ENCODE assay signal across 8 mouse cellular contexts in the genomic region with DNA sequence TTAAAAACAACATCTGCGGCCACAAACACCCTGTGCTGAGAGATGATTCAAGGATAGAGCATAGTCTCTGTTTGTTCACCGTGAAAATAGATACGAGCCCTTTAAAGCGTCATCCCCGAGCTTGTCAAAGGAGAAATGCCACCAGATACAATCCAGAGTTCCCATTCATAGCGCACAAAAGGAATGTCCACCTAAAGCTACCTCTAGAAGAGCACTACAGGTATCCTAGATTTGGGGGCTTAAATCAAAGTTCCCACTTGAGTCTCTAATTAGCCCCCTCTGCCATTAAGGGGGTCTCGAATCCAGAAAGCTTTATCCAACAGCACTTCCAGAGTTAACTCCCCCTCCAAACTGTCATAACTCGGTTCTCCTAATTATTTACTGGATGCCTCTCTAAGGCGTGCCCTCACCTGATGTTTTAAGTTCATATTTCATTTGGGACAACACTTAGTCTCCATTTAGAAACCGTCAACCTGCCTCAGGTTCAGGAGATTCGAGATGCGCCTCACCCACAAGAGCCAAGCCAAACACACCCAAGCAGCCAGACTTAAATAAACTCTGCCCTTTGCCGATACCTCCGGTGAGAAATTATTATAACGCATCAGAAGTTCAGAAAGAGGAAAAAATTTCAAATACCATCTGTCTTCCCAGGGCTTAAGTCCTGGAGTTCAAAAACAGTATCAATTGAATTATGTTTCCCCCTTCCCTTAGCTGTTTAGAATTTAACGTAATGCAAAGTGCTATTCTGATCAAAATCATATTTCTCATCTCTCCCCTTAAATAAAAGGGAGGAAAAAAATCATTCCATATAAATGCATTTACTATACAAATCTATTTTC.
A peak's percentile ranks its signal among the peaks of the same experiment; 100 is the strongest.
DNase-seq lines count a peak whose midpoint lies in the region; ATAC-seq and TF ChIP-seq lines count a peak whose summit lies in the region.

No protein-coding gene starts in this region.

- WGBS in lung, postnatal 0 days, result 41% methylated on average over 16 of the region's 16 CpGs
- 64% methylated on average over 16 of the region's 16 CpGs for WGBS in limb, embryonic 10.5 days
- 39% methylated on average over 16 of the region's 16 CpGs for WGBS in stomach, embryonic 16.5 days

- no peak for TF ChIP-seq EP300 in lung, postnatal 0 days (IDR thresholded peaks at IDR 0.05)

- no peaks in the 10 kb centered on the region for H3K4me1 ChIP-seq in lung, postnatal 0 days (ENCODE audit: insufficient read depth, low read depth, low read length)
- peaks cover 6% of the 10 kb centered on the region for H3K4me1 ChIP-seq in limb, embryonic 10.5 days
- H3K4me1 ChIP-seq in stomach, embryonic 16.5 days (ENCODE audit: control insufficient read depth, insufficient read depth, low read length), result peaks cover 5% of the 10 kb centered on the region; the same call in 1 of the 2 replicates

- peak; percentile 31 to 52 for DNase-seq in cerebellum, postnatal 10 days
- DNase-seq in cerebellum, postnatal 4 days (ENCODE audit: low spot score in 2 of 2), result no peak
- no peak for DNase-seq in lung, postnatal 0 days (ENCODE audit: low spot score)
- no peak for DNase-seq in lung, postnatal 36 days
- no peak for DNase-seq in limb, embryonic 10.5 days (ENCODE audit: low spot score)
- no peak for DNase-seq in urinary bladder, postnatal 25 days (ENCODE audit: low spot score)

- TF ChIP-seq CTCF in lung, postnatal 0 days (IDR thresholded peaks at IDR 0.05), result no peak

- H3K27ac ChIP-seq in lung, postnatal 0 days (ENCODE audit: low read length), result no peak overlapping the region
- H3K27ac ChIP-seq in limb, embryonic 10.5 days, result no peak overlapping the region
- H3K27ac ChIP-seq in stomach, embryonic 16.5 days (ENCODE audit: low read length), result no peak overlapping the region

- H3K4me2 ChIP-seq in lung, postnatal 0 days (replicated peaks; ENCODE audit: low read depth, low read length), result peak overlapping the region; percentile 49; the same call in 1 of the 2 replicates
- H3K4me2 ChIP-seq in stomach, embryonic 16.5 days (ENCODE audit: low read depth, low read length), result peak overlapping the region; percentile 90

- no peaks in the 10 kb centered on the region for H3K9me3 ChIP-seq in lung, postnatal 0 days (ENCODE audit: low read length)
- H3K9me3 ChIP-seq in limb, embryonic 10.5 days (replicated peaks), result no peaks in the 10 kb centered on the region
- no peaks in the 10 kb centered on the region for H3K9me3 ChIP-seq in stomach, embryonic 16.5 days (replicated peaks; ENCODE audit: control insufficient read depth, low read length)

- H3K36me3 ChIP-seq in lung, postnatal 0 days (ENCODE audit: insufficient read depth, low read length), result no peaks in the 10 kb centered on the region
- H3K36me3 ChIP-seq in limb, embryonic 10.5 days, result no peaks in the 10 kb centered on the region
- H3K36me3 ChIP-seq in stomach, embryonic 16.5 days (ENCODE audit: control insufficient read depth, insufficient read depth, low read length), result no peaks in the 10 kb centered on the region

- no peak overlapping the region for H3K4me3 ChIP-seq in lung, postnatal 0 days (ENCODE audit: low read depth, low read length)
- H3K4me3 ChIP-seq in limb, embryonic 10.5 days, result peak overlapping the region; percentile 57
- peak overlapping the region; percentile 52; the same call in 1 of the 2 replicates for H3K4me3 ChIP-seq in stomach, embryonic 16.5 days (replicated peaks; ENCODE audit: low read length)

- ATAC-seq in lung, postnatal 0 days, result no peak
- ATAC-seq in stomach, embryonic 16.5 days (ENCODE audit: insufficient read depth, low FRiP score), result no peak
- ATAC-seq in erythroblast, adult 5-6 weeks (replicated peaks; ENCODE audit: low FRiP score, poor library complexity, severe bottlenecking), result no peak

- no peak overlapping the region for H3K9ac ChIP-seq in lung, postnatal 0 days (replicated peaks; ENCODE audit: low read depth)
- no peak overlapping the region for H3K9ac ChIP-seq in stomach, embryonic 16.5 days (ENCODE audit: low read length)

- H3K27me3 ChIP-seq in lung, postnatal 0 days (replicated peaks; ENCODE audit: insufficient read depth, low read length), result no peaks in the 10 kb centered on the region
- H3K27me3 ChIP-seq in limb, embryonic 10.5 days (ENCODE audit: low read depth, poor library complexity, severe bottlenecking), result peaks cover 18% of the 10 kb centered on the region
- peaks cover 3% of the 10 kb centered on the region; the same call in 1 of the 2 replicates for H3K27me3 ChIP-seq in stomach, embryonic 16.5 days (ENCODE audit: control insufficient read depth, insufficient read depth, low read length)

Comparison
In these comparisons a context has a peak if more than half of its experiments do, and no peak if none do; other contexts are left out.
1. DNase-seq: peak in cerebellum, postnatal 10 days (2 of 2); none in cerebellum, postnatal 4 days (0 of 2), lung, postnatal 0 days (single experiment), lung, postnatal 36 days (single experiment), limb, embryonic 10.5 days (single experiment) and urinary bladder, postnatal 25 days (single experiment).